Mouse (Mus musculus): Measurements from ENCODE around the gene Gm17651. TPM values are rescaled to one million over a fixed set of nuclear protein-coding genes. Genes with fewer than 3 reads are reported as not detected.

The Gm17651 gene
- not detected in 2 replicates for polyA plus RNA-seq (2014; fragmentation: Nextera tagmentation; extraction: Ambion mirVana)

- H3K27ac ChIP-seq (ENCODE audit: low read depth, low read length), result no peak within 1 kb of the TSS
- H3K36me3 ChIP-seq (ENCODE audit: control insufficient read depth, insufficient read depth, low read length), result no peaks in the 10 kb centered on the region
- no peaks in the 10 kb centered on the region for H3K9me3 ChIP-seq (ENCODE audit: control insufficient read depth, low read length)
- H3K9ac ChIP-seq (ENCODE audit: low read length), result no peak within 1 kb of the TSS
- no peak within 1 kb of the TSS for H3K4me2 ChIP-seq
- 91% methylated on average over 7 of the region's 7 CpGs for WGBS
- no peak within 1 kb of the TSS for H3K4me3 ChIP-seq (ENCODE audit: low read depth, low read length)
- no peak for ATAC-seq (ENCODE audit: low FRiP score)
- no peaks in the 10 kb centered on the region for H3K27me3 ChIP-seq (ENCODE audit: control insufficient read depth, insufficient read depth, low read length)
- DNase-seq (ENCODE audit: low spot score, missing footprints), result no peak
- H3K4me1 ChIP-seq (ENCODE audit: control insufficient read depth, insufficient read depth, low read length), result no peaks in the 10 kb centered on the region
Measured at GRCm38 (mm10) chr3:97674644-97675110, at the start of gene Gm17651. TSS of gene Gm17651 (minus strand) at chr3:97674694.

- H3K4me3 ChIP-seq (ENCODE audit: low read depth, low read length), result no peak overlapping the region
- 86% methylated on average over 9 of the region's 9 CpGs for WGBS
- no peak for ATAC-seq (ENCODE audit: low FRiP score)
Measured at GRCm38 (mm10) chr3:97719116-97719515, 44.6 kb upstream of the Gm17651 start.

GRCm38 (mm10) chr3:97715922-97716321 lies 41.4 kb upstream of the Gm17651 start:
- no peak overlapping the region for H3K27ac ChIP-seq (ENCODE audit: low read depth, low read length)
- H3K4me1 ChIP-seq (ENCODE audit: control insufficient read depth, insufficient read depth, low read length), result no peaks in the 10 kb centered on the region
- ATAC-seq (ENCODE audit: low FRiP score), result no peak
- no peak overlapping the region for H3K9ac ChIP-seq (ENCODE audit: low read length)
- H3K4me3 ChIP-seq (ENCODE audit: low read depth, low read length), result no peak overlapping the region
- no peaks in the 10 kb centered on the region for H3K27me3 ChIP-seq (ENCODE audit: control insufficient read depth, insufficient read depth, low read length)
- no peaks in the 10 kb centered on the region for H3K36me3 ChIP-seq (ENCODE audit: control insufficient read depth, insufficient read depth, low read length)
- DNase-seq (ENCODE audit: low spot score, missing footprints), result no peak
- 73% methylated on average over 1 of the region's 1 CpGs for WGBS
- H3K9me3 ChIP-seq (ENCODE audit: control insufficient read depth, low read length), result no peaks in the 10 kb centered on the region
- no peak overlapping the region for H3K4me2 ChIP-seq

More at GRCm38 (mm10) chr3:97719116-97719515, 44.6 kb upstream of the Gm17651 start:
- H3K36me3 ChIP-seq (ENCODE audit: control insufficient read depth, insufficient read depth, low read length), result no peaks in the 10 kb centered on the region
- H3K9me3 ChIP-seq (ENCODE audit: control insufficient read depth, low read length), result no peaks in the 10 kb centered on the region; the same call in 1 of the 2 replicates
- H3K9ac ChIP-seq (ENCODE audit: low read length), result no peak overlapping the region
- DNase-seq (ENCODE audit: low spot score, missing footprints), result no peak
- no peaks in the 10 kb centered on the region for H3K4me1 ChIP-seq (ENCODE audit: control insufficient read depth, insufficient read depth, low read length)
- no peaks in the 10 kb centered on the region for H3K27me3 ChIP-seq (ENCODE audit: control insufficient read depth, insufficient read depth, low read length)
- H3K27ac ChIP-seq (ENCODE audit: low read depth, low read length), result no peak overlapping the region
- no peak overlapping the region for H3K4me2 ChIP-seq

GRCm38 (mm10) chr3:97710881-97711280 lies 36.4 kb upstream of the Gm17651 start:
- Histone ChIP-seq H3K36me3 (ENCODE audit: control insufficient read depth, insufficient read depth, low read length) (no peaks in the 10 kb centered on the region), H3K27me3 (ENCODE audit: control insufficient read depth, insufficient read depth, low read length) (no peaks in the 10 kb centered on the region), H3K9me3 (ENCODE audit: control insufficient read depth, low read length) (no peaks in the 10 kb centered on the region), H3K4me2 (no peak overlapping the region), H3K27ac (ENCODE audit: low read depth, low read length) (no peak overlapping the region), H3K4me1 (ENCODE audit: control insufficient read depth, insufficient read depth, low read length) (no peaks in the 10 kb centered on the region), H3K9ac (ENCODE audit: low read length) (no peak overlapping the region), H3K4me3 (ENCODE audit: low read depth, low read length) (no peak overlapping the region)
- DNase-seq (ENCODE audit: low spot score, missing footprints) (no peak), ATAC-seq (ENCODE audit: low FRiP score) (no peak)
- WGBS, result 70% methylated on average over 5 of the region's 5 CpGs

GRCm38 (mm10) chr3:97710134-97710533 lies 35.6 kb upstream of the Gm17651 start:
- Histone ChIP-seq H3K4me1 (ENCODE audit: control insufficient read depth, insufficient read depth, low read length) (no peaks in the 10 kb centered on the region), H3K4me3 (ENCODE audit: low read depth, low read length) (no peak overlapping the region), H3K4me2 (no peak overlapping the region), H3K27ac (ENCODE audit: low read depth, low read length) (no peak overlapping the region), H3K36me3 (ENCODE audit: control insufficient read depth, insufficient read depth, low read length) (no peaks in the 10 kb centered on the region), H3K9me3 (ENCODE audit: control insufficient read depth, low read length) (no peaks in the 10 kb centered on the region), H3K27me3 (ENCODE audit: control insufficient read depth, insufficient read depth, low read length) (no peaks in the 10 kb centered on the region), H3K9ac (ENCODE audit: low read length) (no peak overlapping the region)
- no peak for ATAC-seq (ENCODE audit: low FRiP score)
- WGBS, result 82% methylated on average over 11 of the region's 11 CpGs
- DNase-seq (ENCODE audit: low spot score, missing footprints), result no peak

- no peak overlapping the region for H3K4me2 ChIP-seq
- ATAC-seq (ENCODE audit: low FRiP score), result no peak
- H3K36me3 ChIP-seq (ENCODE audit: control insufficient read depth, insufficient read depth, low read length), result no peaks in the 10 kb centered on the region
- H3K4me1 ChIP-seq (ENCODE audit: control insufficient read depth, insufficient read depth, low read length), result no peaks in the 10 kb centered on the region
- no peak overlapping the region for H3K9ac ChIP-seq (ENCODE audit: low read length)
- 90% methylated on average over 4 of the region's 4 CpGs for WGBS
- no peaks in the 10 kb centered on the region for H3K9me3 ChIP-seq (ENCODE audit: control insufficient read depth, low read length)
- H3K27me3 ChIP-seq (ENCODE audit: control insufficient read depth, insufficient read depth, low read length), result no peaks in the 10 kb centered on the region
- no peak overlapping the region for H3K4me3 ChIP-seq (ENCODE audit: low read depth, low read length)
- no peak for DNase-seq (ENCODE audit: low spot score, missing footprints)
- no peak overlapping the region for H3K27ac ChIP-seq (ENCODE audit: low read depth, low read length)
Measured at GRCm38 (mm10) chr3:97706561-97706960, 32.1 kb upstream of the Gm17651 start.

GRCm38 (mm10) chr3:97705508-97705907 lies 31.0 kb upstream of the Gm17651 start:
- Histone ChIP-seq H3K9ac (ENCODE audit: low read length) (no peak overlapping the region), H3K4me3 (ENCODE audit: low read depth, low read length) (no peak overlapping the region), H3K4me2 (no peak overlapping the region), H3K9me3 (ENCODE audit: control insufficient read depth, low read length) (no peaks in the 10 kb centered on the region), H3K27me3 (ENCODE audit: control insufficient read depth, insufficient read depth, low read length) (no peaks in the 10 kb centered on the region), H3K36me3 (ENCODE audit: control insufficient read depth, insufficient read depth, low read length) (no peaks in the 10 kb centered on the region), H3K27ac (ENCODE audit: low read depth, low read length) (no peak overlapping the region), H3K4me1 (ENCODE audit: control insufficient read depth, insufficient read depth, low read length) (no peaks in the 10 kb centered on the region)
- no peak for DNase-seq (ENCODE audit: low spot score, missing footprints)
- 79% methylated on average over 3 of the region's 3 CpGs for WGBS
- ATAC-seq (ENCODE audit: low FRiP score), result no peak

- WGBS, result 95% methylated on average over 11 of the region's 11 CpGs
Measured at GRCm38 (mm10) chr3:97702448-97703080, 28.1 kb upstream of the Gm17651 start.

GRCm38 (mm10) chr3:97701198-97701597 lies 26.7 kb upstream of the Gm17651 start:
- no peaks in the 10 kb centered on the region for H3K4me1 ChIP-seq (ENCODE audit: control insufficient read depth, insufficient read depth, low read length)
- no peak overlapping the region for H3K4me2 ChIP-seq
- no peaks in the 10 kb centered on the region for H3K36me3 ChIP-seq (ENCODE audit: control insufficient read depth, insufficient read depth, low read length)
- ATAC-seq (ENCODE audit: low FRiP score), result no peak
- WGBS, result 56% methylated on average over 3 of the region's 3 CpGs
- H3K9me3 ChIP-seq (ENCODE audit: control insufficient read depth, low read length), result no peaks in the 10 kb centered on the region
- no peak overlapping the region for H3K9ac ChIP-seq (ENCODE audit: low read length)
- no peaks in the 10 kb centered on the region for H3K27me3 ChIP-seq (ENCODE audit: control insufficient read depth, insufficient read depth, low read length)
- no peak for DNase-seq (ENCODE audit: low spot score, missing footprints)
- H3K4me3 ChIP-seq (ENCODE audit: low read depth, low read length), result no peak overlapping the region
- H3K27ac ChIP-seq (ENCODE audit: low read depth, low read length), result no peak overlapping the region

More at GRCm38 (mm10) chr3:97702448-97703080, 28.1 kb upstream of the Gm17651 start:
- Histone ChIP-seq H3K9ac (ENCODE audit: low read length) (no peak overlapping the region), H3K27me3 (ENCODE audit: control insufficient read depth, insufficient read depth, low read length) (no peaks in the 10 kb centered on the region), H3K9me3 (ENCODE audit: control insufficient read depth, low read length) (no peaks in the 10 kb centered on the region), H3K4me3 (ENCODE audit: low read depth, low read length) (no peak overlapping the region), H3K36me3 (ENCODE audit: control insufficient read depth, insufficient read depth, low read length) (no peaks in the 10 kb centered on the region), H3K4me1 (ENCODE audit: control insufficient read depth, insufficient read depth, low read length) (no peaks in the 10 kb centered on the region), H3K4me2 (no peak overlapping the region), H3K27ac (ENCODE audit: low read depth, low read length) (no peak overlapping the region)
- ATAC-seq (ENCODE audit: low FRiP score), result no peak
- no peak for DNase-seq (ENCODE audit: low spot score, missing footprints)
